Mouse (Mus musculus): ENCODE measurements around the gene Rap1gap2.

DNA sequence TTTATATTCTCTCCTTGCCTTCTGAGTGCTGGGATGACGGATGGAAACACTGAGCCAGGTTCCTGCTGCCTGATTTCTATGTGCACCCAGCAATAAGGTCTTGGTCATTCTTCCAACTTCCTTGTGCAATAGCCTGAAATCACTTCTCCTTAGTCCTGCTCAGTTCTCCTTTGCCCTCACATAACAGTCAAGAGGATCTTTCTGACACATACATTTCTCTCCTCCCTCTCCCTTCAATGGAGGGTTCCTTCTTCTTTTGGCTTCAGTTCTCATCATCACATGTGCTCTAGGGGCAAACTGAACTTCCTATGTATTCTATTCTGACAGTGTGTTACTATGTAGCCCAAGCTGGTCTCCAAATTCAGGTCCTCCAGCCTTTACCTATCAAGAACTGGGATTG, 37.3 kb upstream of the Rap1gap2 start:
- TF ChIP-seq CTCF (IDR thresholded peaks at IDR 0.05; ENCODE audit: borderline replicate concordance, insufficient read depth, low read depth, low read length) (no peak), POLR2A (IDR thresholded peaks at IDR 0.05; ENCODE audit: borderline replicate concordance, insufficient read depth, low read length) (no peak)

Data from cerebellum, adult 2 months (tissue).